Mouse (Mus musculus) cerebellum, postnatal 10 days (tissue): ENCODE measurements at regions not wholly inside any gene's neighbourhood (a gene's known extent, or its start where the extent isn't known, plus 50 kb on each side); places are given as distances from the start of the nearest gene placed in this dataset.

Experiments
- DNase-seq, 2 experiments: peaks; one replicate each; pipeline ENCODE4 v3.0.0; 2021; ENCODE audit warnings: mixed read lengths in 2 of 2

DNA sequence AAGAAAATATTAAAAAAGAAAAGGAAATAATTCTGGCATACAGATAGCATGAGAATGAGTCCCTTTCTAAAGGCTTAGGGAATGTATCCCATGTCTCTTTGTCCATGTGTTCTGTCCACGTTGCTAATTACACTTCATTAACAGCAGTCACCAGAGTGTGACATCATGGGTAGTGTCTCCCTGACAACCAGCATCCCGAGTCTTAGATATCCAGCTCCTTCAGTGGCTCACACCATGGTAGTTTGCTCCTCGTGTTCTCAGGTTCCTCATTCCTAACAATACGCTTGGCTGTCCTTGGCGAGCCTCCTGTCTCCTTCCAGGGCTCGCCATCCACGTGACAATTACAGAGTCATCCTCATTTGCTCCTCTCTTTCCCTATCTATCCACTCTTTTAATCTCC, 388.1 kb upstream of the Dynlrb2 start:
- peak; percentile 22 to 31 for DNase-seq

DNA sequence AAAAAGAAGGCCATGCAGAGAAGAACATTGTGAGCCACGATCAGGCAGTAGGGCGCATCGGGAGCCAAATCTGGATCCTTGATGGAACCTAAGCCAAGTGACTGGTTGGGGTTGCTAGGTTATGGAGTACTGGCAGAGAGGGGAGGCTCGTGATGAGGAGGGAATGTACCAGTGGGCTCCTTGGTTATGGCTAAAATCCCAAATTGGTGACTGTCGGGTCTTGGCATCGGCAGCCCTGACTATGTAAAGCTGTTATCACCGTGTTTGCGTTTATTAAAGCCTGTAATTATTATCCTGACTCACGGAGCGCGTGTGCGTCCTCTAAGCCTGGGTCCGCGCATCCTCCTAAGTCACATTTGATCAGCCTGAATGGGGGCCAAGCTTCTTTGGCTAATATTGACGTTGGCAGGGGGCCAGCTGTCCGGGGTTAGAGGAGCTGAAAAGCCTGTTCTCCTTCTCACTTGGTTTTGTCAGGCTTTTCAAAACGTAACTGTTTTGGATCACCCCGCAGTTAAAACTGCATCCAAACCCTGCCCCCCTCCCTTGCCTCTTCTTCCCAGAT, 388.9 kb upstream of the Dynlrb2 start:
- DNase-seq = peak; percentile 95 to 96

GRCm38 (mm10) chr8:116114978-116115377, 389.8 kb upstream of the Dynlrb2 start:
- DNase-seq = peak; percentile 41 to 42

- DNase-seq = peak; percentile 52 to 61
These were observed 390.3 kb upstream of the Dynlrb2 start for GRCm38 (mm10) chr8:116114502-116114901.

DNA sequence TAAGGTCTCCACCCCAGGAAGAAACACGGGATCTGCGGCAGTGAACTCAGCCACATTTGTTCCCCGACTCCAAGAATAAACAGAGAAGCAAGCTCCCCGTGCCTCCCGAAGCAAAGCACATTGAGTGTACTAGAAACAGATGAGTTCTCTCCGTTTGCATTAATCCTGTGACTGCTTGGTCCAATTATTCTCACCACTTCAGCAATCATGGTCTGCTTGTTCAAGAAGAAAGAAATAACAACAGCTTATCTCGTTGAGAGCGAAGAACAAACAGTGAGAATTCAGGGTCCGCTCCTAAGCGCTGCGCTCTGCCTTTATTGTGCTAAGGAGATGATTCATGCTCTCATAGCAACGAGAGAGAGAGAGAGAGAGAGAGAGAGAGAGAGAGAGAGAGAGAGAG, 393.6 kb upstream of the Dynlrb2 start:
- DNase-seq = no peak

DNA sequence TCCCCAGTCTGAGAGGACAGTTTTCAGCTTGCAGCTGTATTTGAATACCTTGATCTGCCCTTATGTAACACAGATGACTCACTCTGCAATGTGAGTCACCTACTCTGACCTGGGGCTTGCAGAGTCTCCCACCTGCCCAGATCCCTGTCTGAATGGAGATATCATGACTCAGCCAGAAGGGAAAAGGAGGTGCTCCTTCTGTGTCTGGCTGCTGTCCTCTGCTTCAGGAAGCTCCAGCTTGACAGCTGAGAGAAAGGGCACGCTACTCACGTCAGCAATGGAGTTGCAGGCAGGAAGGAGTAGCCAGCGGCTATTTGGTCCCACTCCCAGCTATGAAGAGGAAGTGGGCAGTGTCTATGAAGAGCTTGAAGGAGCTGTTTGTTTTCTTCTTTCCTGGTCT, 389.1 kb upstream of the Maf start:
- DNase-seq = no peak

- no peak for DNase-seq
These were observed 375.6 kb upstream of the Maf start for GRCm38 (mm10) chr8:116083156-116083555.

DNA sequence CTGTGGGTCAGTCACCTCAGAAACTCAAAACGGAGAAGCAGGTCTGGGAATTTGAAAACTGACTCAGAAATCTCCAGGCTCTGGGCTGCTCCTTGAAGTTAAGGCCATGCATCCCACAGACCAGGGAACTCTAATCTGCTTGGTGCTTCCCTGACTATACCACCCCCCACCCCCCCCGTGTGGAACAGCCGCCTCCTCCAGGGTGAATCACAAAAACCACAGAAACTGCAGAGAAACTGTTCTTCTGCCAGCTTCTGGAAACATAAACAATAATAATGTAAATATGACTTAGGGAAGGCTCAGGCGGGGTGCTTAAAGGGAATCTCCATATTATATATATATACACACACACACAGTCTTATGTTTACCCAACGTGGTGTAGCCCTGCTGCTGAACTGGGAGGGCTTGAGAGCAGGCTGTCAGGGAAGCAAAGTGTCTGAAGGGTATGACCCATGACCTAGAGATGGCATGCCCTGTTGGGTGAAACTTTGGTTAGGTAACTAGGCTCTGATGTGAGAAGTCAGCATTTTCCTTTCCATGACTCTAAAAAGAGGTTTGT, 371.3 kb upstream of the Maf start:
- no peak for DNase-seq

GRCm38 (mm10) chr8:116071497-116071896, 363.9 kb upstream of the Maf start:
- DNase-seq = no peak

- DNase-seq = no peak
These were observed 361.9 kb upstream of the Maf start for GRCm38 (mm10) chr8:116069538-116069937.

DNA sequence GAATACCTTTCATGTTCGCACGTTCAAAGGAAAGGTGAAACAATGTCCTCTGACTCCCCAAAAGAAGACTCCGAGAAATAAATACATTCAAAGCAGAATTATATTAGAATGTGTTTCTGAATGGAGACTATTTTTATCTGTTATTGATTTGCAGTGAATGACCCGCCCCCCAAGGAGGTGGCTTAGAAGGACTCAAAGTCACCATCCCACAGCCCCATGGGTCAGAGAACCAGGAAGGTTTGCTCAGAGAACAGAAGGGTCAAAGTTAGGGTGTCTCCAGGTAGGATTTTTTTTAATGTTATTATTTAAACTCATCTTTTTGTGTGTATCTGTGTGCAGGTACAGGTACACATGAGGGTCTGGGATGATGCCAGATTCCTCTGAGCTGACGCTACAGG, 360.4 kb upstream of the Maf start:
- no peak for DNase-seq

DNA sequence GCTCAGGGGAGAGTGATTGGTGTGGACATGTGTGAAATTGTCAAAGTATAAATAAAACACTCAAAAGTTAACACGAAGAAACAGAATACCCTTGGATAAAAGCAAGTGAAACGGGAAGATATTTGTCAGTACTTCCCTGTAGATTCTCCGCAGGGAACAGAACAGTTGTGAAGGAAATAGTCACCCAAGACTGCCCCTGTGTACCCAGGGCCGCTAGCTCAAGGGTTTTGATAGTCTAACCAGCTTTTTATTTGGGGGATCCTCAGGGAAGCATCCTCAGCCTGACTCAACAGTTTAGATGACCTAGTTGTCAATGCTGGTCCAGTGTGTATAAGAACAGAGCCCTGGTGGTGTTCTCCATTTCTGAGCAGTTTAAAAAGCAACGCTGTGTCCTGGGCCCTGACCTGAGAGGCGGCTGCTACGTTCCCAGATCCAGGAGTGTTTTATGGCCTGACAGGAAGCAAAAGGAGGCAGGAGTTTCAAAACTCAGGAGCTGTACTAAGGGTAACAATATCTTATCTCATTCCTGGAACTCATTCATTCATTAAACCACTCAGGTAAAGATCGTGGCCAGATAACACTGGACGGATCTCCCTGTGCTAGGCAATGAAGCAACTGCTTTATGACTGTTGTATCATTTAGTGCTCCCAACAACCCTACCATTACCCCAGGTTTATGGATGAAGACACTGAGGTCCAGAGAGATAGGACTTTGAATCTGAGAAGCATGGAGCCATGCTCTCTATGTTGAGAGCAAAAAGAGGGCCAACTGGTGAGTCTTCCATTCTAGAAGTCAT, 359.8 kb upstream of the Maf start:
- no peak for DNase-seq

DNA sequence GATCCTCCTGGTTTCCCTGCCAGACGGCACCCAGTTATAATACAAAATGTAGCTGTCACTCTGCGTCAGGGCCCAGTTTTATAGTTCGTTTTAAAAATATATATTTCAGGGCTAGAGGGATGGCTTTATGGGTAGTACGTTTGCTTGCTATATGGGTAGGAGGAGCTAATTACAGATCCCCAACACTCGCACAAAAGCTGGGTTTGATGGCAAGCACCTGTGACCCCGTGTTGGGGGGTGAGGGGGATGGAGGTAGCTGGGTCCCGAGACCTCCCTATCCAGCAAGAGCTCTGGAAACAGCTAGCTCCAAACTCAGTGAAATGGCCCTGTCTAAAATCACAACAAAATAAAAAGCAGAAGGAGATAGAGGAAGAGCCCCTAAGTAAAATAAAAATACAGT, 358.3 kb upstream of the Maf start:
- no peak for DNase-seq

GRCm38 (mm10) chr8:116065327-116065726, 357.7 kb upstream of the Maf start:
- DNase-seq = no peak

GRCm38 (mm10) chr8:116064562-116064961, 357.0 kb upstream of the Maf start:
- DNase-seq = no peak

- DNase-seq = no peak
These were observed 355.9 kb upstream of the Maf start for GRCm38 (mm10) chr8:116063541-116063940.

GRCm38 (mm10) chr8:116053483-116053882, 345.9 kb upstream of the Maf start:
- DNase-seq = peak in 1 of 2 experiments; percentile 13

DNA sequence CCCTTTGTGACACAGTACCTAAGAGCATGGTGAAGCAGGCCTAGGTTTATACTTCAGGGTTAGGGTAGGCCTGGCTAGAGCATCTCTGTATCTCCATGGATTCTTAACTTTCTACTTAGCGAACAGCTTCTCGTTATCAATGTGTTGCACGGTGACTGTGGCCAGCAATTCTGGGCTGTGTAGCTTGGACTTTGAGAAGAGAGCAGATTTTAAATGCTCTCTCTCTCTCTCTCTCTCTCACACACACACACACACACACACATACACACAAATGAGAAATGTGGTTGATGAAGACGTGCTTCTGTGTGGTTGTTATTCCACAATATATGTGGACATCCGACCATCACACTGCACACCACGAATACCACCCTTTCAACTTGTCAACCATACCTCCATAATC, 345.4 kb upstream of the Maf start:
- DNase-seq = no peak

- DNase-seq = no peak
These were observed 340.9 kb upstream of the Maf start for GRCm38 (mm10) chr8:116048480-116048879.

GRCm38 (mm10) chr8:116046859-116047258, 339.3 kb upstream of the Maf start:
- DNase-seq = no peak

DNA sequence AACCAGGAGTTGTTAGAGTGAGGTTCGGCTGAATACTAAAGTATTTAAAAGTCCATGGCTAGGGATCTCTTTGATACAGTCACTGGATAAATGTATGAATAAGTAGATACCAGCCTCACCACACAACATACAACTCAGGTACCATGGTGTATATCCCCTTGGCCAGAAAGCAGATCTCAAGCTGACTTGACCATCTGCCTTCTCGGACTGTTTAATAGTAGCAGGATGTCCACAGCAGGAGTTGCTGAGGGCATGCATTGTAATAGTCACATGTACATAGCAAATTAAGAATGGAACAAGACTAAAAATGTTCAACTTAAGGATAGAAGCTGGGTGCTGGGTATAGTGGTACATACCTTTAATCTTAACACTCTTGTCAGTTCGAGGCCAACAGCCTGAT, 337.9 kb upstream of the Maf start:
- DNase-seq = peak; percentile 75 to 85

GRCm38 (mm10) chr8:116043381-116043780, 335.8 kb upstream of the Maf start:
- no peak for DNase-seq

- peak; percentile 25 to 44 for DNase-seq
These were observed 323.4 kb upstream of the Maf start for GRCm38 (mm10) chr8:116030966-116031365.

GRCm38 (mm10) chr8:116025321-116025720, 317.7 kb upstream of the Maf start:
- no peak for DNase-seq
